Mouse (Mus musculus) ovary, postnatal 14 days (tissue): ENCODE data around the gene Tpo.

Experiments used
- DNase-seq: peaks from one replicate; pipeline ENCODE4 v3.0.0; 2022; ENCODE audit warnings: low spot score

Tpo gene

DNA sequence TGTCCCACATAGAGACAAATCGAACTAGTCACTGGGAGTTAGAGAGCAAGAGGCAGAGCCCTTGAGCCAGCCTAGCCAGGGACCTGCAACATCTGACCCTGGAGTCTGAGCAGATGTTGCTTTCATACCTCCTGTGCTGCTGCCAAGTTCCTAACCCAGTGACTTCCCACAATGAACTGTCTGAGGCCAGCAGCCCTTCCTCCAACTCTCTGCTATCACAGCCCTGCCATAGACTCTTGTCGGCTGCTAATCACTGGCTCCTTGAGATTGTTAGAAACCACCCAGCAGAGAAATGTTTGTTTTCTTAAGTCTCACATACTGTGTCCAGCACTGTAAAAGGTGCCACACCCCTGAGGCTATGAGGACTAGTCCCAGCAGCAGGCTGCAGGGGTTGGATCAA is 56.1 kb downstream of the Tpo start:
- DNase-seq, result no peak

DNA sequence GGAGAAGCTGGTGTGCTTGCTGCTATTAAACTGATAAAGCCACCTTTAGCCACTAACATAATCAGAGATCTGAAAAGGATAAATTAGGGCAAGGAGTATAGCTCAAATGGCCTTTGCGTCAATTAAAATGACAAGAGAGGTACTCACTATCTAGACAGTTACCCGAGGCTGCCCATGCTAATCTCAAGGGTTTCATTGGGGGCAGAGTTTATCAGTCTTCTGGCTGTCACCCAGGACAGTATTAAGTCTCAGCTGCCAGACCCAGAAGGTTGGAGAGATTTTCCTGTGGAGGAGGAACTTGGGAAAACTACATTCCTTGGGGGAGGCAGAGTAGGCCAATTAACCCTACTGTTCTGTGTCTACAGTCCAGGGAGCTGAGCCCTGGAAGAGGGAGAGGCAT is 63.1 kb downstream of the Tpo start:
- DNase-seq, result no peak

DNA sequence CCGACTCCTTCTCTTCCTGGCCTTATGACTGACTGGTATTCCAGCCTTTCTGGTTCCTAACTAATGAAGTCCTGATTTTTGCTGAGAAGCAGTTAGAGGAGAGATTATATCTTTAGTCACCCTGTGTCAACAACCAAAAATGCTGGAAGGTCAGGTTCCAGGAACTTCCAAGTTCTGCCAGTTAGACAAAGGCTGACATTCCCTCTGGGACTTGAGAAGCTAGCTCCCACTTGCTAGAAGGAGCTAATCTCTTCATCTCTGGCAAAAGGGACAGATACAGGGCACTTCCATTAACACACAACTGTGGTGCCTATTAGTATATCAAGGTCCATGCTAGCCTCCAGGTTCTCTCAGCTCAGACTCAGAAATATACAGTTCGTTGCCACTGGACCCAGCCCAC is 64.6 kb downstream of the Tpo start:
- no peak for DNase-seq

DNA sequence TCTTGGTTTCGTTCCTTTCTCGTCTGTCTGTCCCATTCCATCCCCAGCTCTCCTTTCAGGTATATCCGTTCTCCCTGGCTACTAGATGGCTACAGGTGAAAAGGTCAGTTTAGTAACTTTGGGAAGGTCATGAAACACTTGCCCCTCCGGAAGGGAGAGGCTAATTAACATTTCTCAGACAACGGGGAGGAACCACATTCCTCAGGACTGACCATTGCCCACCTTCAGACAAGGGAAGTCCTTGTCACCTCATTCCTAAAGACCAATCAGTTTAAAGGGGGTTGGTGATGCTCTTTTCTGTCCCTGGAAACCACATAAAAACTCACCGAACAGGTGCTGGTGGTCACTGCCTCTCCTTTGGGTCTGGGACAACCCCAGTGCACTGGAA is 70.3 kb downstream of the Tpo start:
- no peak for DNase-seq

DNA sequence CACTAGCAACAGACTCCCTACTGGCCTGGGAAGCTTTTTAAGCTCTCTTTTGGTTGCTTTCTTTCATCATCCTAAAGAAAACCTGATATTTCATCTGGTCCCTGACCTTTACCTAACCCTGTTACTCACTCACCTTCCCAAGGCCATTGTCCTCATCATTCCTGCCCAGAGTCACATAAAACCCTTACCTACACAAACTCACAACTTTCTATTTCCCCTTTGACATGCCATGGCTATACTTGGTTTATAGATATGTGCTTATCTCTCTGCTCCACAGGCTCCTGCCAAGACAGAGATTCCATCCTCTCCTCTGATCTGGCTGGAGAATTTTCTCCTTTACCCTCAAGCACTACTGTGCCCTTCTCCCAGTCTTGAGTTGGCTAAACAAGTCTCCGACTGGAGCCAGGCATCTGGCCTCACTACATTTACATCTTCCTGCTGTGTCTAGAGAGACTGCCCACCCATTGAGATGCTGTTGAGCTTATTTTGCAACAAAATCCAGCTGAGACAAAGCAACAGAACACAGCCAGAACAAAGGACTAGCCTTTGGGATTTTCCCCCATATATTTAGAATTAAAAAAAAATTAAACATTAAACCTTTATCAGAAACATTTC is 70.8 kb downstream of the Tpo start:
- DNase-seq, result no peak

DNA sequence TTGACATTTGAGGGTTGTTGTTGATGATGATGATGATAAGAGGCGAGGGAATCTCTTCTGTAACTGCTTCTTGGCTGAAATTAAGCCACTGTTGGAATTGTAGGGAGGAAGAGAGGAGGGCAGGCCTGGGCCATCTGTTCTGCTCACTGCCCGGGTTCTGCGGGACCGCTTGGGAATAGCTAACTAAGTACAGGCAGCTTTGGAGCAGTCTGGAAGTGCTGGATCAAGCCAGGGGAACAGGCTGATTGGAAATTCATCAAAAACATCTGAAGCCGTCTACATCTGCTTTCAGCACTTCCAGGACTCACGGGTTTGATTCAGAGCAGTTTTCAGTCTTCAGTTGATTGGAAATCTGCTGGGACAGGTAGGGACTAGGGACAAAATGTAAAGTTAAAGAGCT is 74.4 kb downstream of the Tpo start:
- no peak for DNase-seq

DNA sequence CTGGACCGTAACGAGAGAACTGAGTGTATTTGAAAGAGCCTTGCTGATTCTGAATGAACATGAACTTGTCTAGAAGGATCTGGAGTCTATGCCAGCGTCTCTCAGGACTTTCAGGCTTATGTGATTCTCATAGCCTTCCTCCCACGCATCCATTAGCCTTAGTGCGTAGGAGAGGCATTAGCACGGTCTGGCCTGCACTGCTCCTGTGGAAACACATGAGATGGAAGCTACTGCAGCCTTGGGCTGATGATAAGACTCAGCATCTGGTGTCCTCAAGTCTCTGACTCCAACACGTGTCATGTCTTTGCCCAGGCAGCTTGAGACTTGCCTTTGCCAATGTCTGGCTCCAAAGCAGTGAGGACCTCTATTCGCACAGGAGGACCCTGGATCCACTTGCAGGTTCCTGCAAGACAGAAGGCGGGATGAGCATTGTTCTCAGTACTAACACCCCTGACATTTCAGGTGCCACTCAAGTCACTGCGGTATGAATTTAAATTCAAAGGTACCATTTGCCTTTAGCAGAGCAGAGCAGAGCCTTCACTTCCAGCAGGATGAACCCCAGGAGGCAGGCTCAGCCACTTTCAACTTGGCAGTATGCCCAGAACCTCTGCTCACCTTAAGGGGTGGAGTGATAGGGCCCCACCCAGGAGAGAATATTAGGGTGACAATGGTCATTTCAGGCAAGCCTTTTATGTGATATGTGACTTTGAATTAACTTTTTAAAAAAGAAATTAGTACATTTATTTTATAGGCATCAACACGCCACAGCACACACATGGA is 77.5 kb downstream of the Tpo start:
- no peak for DNase-seq

DNA sequence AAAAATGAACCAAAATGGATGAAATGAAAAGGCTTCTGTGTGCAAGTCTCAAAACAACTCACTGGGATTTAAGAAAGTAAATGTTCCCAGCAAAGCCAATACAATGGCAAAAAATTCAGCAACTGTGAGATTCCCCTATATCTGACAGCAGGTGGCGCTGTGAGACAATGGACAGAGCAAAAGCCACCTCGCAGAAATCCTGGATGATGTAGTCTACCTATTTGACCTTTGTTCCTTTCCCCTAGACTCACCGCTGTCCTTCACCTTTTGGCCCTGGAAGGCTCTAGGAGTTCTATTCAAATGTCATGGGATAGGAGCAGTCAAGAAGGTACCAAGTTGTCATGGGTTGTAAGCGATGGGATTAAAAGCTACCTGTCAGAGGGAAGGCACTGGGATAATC is 82.2 kb downstream of the Tpo start:
- peak; percentile 58 for DNase-seq

DNA sequence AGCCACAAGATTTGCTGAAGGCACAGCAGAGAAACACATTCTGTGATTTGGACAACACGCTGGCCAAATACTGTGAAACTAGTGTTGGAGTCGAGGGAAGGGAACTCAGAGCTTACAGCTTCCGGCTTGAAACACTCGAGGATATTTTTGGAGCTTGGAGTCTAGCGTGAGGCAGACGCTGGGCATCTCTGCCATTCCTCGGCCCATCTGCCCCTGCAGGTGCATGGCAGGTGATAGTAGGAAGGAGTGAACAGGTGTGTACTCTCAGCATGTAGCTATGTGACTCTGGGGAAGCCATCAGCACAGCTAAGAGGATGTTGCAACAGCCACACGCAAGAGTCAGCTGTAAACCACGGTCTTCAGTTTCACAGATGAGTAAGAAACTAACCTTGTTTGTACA is 82.6 kb downstream of the Tpo start:
- DNase-seq, result no peak

DNA sequence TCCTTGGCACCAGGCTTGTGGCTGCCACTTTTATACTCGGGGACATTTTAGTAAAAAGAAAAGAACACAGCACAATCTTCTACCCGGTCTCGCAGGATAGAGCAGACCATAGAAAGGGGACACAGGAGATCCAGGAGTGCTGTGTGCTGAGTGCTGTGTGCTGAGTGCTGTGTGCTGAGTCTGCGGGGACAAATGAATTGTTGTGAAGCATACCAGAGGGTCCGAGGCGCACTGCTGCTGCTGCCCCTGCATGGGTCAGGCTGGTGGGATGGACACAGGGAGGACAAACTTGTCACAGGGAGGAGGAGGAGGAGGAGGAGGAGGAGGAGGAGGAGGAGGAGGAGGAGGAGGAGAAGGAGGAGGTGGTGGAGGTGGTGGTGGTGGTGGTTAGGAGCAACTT is 83.6 kb downstream of the Tpo start:
- no peak for DNase-seq

DNA sequence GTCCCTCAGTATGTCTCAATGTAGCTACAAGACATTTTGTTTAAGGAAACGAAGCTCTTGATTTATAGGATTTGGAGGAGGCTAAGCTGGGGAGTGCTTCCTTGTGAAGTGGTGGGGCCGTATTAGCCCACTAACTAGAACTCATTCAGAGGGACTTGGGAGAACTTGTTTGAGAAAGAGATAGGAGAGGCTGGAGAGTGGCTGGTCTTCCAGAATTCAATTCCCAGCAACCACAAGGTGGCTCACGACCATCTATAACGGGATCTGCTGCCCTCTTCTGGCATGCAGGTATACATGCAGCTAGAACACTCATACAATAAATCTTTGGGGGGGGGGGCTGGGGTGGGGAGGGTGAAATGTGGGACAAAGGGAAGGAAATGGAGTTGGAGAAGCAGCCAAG is 92.3 kb downstream of the Tpo start:
- DNase-seq, result no peak

DNA sequence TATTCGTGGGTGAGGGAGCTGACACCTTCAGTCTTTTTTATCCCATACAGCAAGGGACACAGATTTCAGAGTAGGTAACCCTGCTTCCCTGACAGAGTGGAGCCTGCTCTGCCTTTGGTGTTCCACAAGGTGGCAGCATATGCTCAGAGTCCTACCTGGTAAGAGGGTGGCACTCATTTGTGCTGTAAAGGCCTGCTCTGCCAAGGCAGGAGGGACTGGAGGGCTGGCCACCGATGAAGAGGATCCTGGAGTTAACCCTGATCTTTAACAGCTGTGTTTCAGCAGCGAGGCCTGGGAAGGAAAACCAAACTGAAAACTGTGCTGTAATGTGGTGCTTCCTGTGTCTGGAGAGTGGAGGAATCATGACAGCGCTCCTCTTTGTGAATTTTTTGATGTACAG is 92.9 kb downstream of the Tpo start:
- peak; percentile 46 for DNase-seq

DNA sequence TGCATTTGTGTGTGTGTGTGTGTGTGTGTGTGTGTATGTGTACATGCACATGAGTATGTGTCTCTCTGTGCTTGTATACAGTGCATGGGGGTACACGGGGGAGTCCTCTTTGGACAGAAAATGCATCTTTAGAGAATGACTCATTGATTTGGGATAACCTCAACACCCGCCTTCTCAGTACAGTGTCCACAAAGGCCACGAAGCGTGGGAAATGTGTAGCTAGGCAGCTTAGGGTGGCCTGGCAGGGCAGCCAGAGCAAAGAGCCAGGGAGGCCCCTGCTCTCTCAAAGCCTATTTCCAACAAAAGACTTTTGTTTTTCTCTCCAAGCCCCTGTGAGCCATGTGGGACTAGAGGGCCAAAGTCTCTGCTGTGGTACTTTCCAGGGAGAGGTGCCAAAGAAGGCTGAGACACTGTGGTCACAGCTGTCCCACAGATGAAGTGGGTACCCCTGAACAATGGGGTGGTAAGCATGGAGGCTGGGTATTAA is 95.8 kb downstream of the Tpo start:
- no peak for DNase-seq

DNA sequence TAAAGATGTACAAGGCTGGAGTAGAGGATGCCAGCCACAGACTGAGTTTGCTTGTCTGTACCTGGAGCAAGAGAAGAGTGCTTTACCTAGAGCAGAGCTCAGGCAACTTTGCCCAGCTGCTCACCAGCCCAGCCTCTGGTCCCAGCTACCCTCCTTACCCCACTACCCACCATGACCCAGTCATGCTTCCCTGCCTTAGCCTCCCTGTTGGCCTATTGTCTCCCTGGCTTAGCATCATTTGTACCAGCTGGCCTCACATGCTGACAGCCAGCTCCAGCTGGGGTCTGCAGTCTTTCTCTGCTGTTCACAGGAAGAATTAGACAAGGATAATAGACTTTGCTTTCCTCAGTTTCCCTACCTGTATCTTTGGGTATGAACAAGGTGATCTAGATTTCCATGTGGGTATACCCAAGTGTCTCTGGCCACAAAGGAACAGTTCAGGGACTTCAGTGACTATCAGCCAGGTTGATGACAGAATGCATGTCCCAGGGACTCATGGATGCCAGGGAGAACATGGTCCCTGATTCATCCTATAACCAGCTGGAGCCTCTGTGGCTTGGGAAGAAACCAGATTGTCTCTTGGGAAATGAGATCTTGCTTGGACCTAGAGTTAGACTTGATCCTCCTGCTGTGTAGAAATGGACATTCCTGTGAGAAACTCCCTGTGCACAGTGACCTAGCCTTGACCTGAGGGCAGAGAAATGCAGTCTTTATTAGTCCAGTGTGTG is 96.4 kb downstream of the Tpo start:
- no peak for DNase-seq

DNA sequence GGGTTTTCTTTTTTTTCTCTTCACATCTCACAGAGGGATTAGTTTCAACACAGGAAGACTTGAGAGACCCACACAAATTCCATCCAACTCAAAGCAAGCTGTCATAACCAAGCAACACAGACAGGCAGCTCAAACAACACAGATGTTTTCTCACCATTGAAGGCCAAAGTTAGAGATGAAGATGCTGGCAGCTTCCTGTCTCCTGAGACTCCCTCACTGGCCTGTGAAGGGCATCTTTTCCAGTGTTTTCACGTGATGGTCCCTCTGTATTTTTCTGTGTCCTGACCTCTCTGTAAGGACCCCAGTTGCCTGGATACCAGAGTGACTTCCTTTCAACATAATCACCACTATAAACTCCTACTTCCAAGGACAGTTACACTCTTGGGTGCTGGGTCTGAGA is 97.0 kb downstream of the Tpo start:
- DNase-seq, result no peak

DNA sequence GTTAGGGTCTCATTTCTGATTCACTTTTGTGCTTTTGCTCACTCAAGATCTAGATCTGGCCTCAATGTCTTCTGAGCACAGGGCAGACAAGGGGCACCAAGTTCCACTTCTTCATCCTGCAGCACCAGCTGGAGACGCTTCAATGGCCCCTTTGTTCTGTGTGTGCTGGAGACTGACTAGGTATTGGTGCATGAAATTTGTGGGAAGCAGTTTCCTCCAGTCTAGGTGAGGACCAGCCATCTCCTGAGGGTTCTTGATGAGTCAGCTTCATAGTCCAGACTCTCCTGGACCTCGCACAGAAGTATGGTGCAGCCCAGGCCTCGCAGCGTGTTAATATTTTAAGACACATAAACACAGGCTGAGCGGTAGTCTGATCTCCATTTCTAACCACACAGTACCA is 97.7 kb downstream of the Tpo start:
- no peak for DNase-seq

DNA sequence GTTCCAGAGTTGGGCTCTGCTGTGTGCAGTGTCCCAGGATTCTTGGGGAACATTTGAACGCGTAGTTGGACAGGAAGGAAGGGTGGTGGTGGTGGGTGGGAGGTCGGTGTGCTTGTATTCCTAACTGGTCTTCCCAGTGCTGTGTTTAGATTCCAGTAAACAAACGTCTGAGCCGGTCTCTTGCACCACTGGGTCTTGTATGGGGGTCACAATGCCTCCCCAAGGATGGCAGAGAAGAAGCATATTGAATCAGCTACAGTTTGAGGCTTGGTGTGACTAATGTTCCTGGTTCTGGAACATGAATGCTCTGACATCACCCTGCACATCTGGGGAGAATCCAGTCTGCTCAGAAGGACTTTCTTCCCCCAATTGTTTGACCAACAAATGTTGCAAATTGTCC is 101.9 kb downstream of the Tpo start:
- no peak for DNase-seq

DNA sequence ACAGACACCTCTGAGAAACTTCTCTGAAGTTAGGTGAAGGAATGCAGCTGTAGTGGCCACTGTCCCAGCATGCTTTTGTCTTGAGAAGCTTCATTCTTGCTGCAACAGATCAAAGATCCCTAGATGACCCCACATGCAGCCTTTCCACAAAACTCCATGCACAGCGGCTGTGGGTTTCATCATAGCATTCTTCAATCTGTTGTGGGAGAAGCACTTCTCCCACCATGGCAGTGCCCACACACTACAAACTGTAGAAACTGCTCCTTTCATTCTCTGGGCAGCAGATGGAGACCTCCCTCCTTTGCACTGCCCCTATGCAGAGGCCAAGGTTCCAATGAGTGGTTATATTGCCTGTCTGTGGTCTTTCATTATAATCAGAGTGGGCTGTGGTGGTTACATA is 103.3 kb downstream of the Tpo start:
- DNase-seq, result no peak

DNA sequence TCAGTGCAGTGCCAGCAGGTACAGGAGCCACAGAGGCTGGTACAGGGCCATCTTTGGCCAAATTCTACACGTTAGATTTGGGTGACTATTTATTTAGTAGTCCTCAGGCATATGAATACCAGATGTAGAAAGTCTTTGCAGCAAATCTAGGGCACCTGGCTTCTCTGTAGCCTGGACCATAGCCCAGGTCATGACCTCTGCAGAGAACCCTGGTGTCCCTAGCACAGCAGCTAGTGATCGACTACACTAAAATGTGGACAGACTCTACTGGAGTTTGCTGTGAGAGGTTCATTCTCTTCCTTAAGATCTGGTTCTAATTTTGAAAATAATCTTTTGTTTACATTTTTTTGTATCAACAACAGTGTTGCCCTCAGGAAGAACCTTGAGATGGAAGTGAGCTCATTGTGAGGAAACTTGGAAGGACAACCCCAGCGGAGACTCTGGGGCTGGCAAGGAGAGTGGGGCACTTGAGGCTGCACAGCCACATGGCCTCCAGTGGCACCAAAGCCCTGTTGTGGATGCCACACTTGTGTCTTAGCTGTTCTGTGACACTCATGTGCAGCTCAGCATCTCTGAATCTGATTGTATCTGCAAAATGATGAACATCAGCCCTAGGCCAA is 104.6 kb downstream of the Tpo start:
- no peak for DNase-seq

DNA sequence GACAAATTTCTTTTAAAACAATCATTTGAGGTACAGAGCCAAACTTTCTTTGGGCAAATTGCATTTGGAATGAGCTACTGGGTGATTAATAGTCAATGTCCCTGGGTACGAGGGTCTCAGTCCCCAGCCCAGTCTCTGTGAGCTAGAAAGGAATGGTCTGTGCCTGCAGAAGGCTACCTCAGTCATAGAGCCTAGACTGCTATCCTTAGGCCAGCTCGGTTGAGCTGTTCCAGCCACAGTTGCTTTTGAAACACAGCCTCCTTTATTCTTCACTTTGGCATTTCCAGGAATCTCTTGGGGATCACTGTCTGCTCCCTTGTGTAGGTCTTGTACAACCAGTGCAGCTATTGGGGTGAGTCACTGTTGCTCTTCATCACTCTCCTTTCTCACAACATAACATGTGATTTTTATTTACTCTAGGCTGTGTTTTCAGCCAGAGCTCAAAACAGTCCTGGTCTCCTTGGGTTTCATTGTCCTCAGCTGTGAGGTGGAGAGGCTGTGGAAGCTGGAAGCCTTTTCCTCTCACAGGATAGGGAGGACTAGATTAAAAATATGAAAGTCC is 108.1 kb downstream of the Tpo start:
- no peak for DNase-seq

DNA sequence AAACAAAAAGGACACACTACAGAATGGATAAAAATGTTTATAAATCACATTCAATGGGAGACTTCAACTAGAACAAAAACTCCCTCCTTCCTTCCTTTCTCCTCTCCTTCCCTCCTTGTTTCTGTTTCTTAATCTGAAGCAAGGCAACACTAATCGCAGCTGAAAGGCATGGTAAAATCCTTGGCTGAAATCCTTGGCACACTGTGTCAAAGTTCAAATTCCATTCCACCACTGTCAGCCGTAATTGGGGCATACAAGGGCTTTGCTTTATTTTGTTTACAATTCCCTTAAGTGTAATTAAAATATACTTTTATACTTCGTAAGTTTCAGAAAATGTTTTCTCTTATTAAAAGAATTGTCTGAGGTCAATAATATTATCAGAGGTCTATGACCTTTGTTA is 108.9 kb downstream of the Tpo start:
- DNase-seq, result no peak

DNA sequence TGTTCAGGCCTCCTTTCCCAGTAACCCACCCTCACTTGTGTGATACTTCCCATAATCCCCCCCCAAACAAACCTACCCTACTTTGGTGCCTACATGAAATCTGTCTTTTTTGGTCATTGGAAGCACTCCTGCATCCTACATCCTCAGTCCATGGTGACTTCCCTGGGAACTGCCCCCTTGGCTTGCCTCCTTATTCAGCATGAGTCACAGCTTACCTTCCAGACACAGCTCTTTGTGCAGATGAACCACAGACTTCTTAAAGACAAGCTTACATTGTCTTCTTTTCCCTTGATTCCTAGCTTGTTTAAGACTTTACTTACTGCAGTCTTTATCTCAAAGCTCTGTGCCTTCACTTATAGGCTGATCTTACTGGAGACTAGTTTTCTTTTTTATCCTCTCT is 112.0 kb downstream of the Tpo start:
- DNase-seq, result no peak

DNA sequence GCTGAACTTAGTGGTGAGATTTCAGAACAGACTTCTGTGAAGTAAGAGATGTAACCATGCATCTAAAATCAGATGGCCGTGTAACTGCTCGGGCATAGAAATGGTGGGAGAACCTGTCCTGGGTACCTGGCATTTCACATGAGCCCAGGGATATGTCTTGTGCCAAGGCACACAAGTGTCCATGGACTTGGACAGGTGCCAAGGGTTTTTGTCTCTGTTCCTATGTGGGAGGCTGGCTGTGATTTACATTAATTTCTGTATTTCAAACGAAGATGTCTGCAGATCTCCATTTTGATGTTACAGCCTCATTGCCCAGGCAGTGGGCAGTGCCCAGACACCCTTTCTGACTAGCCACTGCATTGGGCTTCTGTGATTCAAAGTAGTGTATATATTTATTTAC is 115.3 kb downstream of the Tpo start:
- DNase-seq, result no peak
